Mouse (Mus musculus) forebrain, embryonic 13.5 days (tissue): ENCODE results near the gene Iqgap1. TPM values are rescaled to one million over a fixed set of nuclear protein-coding genes. Genes with fewer than 3 reads are reported as not detected.

ENCODE experiments used
- ATAC-seq: fragments of 200-750 bp; cut with Nextera tagmentation; 2 replicates; pipeline ENCODE4 v1.8.0; 2017
- H3K27ac ChIP-seq: fragments of 300-500 bp; sonication (generic); 2 replicates; pipeline ENCODE4 v1.5.1; 2015; ENCODE audit warnings: inconsistent platforms, mild to moderate bottlenecking, moderate library complexity
- H3K27me3 ChIP-seq: fragments of 300-500 bp; sonication (generic); 2 replicates; pipeline ENCODE4 v1.6.1; 2015; ENCODE audit warnings: mild to moderate bottlenecking, inconsistent platforms
- H3K36me3 ChIP-seq: fragments of 300-500 bp; sonication (generic); 2 replicates; pipeline ENCODE4 v1.6.1; 2015; ENCODE audit warnings: mild to moderate bottlenecking, inconsistent platforms; ENCODE audit not compliant: poor library complexity, severe bottlenecking
- H3K4me1 ChIP-seq: fragments of 300-500 bp; sonication (generic); 2 replicates; pipeline ENCODE4 v1.6.1; 2015; ENCODE audit warnings: inconsistent platforms
- H3K4me2 ChIP-seq: fragments of 300-500 bp; sonication (generic); 2 replicates; pipeline ENCODE4 v1.6.1; 2015; ENCODE audit warnings: inconsistent platforms, mild to moderate bottlenecking, moderate library complexity
- H3K4me3 ChIP-seq: fragments of 300-500 bp; sonication (generic); 2 replicates; pipeline ENCODE4 v1.5.1; 2015; ENCODE audit warnings: mild to moderate bottlenecking, inconsistent platforms
- H3K9ac ChIP-seq: fragments of 300-500 bp; sonication (generic); 2 replicates; pipeline ENCODE4 v1.6.1; 2015; ENCODE audit warnings: mild to moderate bottlenecking, inconsistent platforms
- H3K9me3 ChIP-seq: fragments of 300-500 bp; sonication (generic); replicated peaks from 2 replicates; pipeline ENCODE4 v1.6.1; 2016; ENCODE audit warnings: inconsistent platforms
- WGBS: fragments of 180-500 bp; shearing (Covaris S2); methylation state at CpG from one replicate; pipeline ENCODE4 v1.1.7; 2015; 5-methylcytosine and 5-hydroxymethylcytosine counted together
- polyA plus RNA-seq: library from polyadenylated mRNA; unstranded; fragments of >200 nt; fragmentation: Nextera tagmentation; extraction: Ambion mirVana; gene quantifications from 2 replicates; pipeline ENCODE4 v1.2.1, GENCODE M21; 2015

Gene Iqgap1
- polyA plus RNA-seq, 1 experiment from 2014 or later, result 19.7 TPM

DNA sequence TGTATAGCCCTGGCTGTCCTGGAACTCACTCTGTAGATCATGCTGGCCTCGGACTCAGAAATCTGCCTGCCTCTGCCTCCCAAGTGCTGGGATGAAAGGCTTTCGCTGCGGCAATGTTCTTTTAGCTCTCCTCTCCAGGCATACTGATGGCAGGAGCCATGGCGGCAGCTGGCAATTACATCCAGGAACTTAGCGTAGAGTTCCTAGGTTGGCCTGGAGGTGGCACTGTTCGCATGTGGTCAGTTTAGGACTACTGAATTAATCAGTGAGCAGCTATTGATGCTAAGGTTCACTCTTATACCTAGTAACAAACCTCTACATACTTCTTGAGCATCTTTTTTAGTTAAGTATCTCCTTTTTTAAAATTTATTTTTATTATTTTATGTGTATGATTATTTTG lies 31.4 kb upstream of the Iqgap1 start:
- no peak for ATAC-seq
- WGBS, result 30% methylated on average over 6 of the region's 6 CpGs

DNA sequence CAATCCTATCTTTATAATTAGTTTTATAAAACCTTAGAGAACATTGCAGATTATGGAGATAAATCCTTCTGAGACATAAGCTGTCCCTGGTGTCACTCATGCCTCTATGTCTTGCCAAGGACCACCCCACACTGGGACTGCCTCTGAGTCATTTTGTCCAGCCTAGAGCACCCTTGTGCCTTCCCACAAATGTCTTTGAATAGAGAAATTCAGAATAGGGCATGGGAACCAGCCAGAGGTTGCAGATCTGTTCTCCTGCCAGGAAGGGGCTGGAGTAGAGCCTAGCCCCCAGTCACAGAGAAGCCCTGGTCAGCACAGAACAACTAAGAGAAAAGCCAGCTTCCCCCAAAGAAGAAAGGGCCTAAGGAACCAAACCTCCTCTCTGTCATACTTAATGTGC lies 29.5 kb upstream of the Iqgap1 start:
- no peaks in the 10 kb centered on the region for H3K27me3 ChIP-seq
- H3K9ac ChIP-seq, result no peak overlapping the region
- H3K27ac ChIP-seq, result no peak overlapping the region
- H3K36me3 ChIP-seq, result no peaks in the 10 kb centered on the region
- no peak for ATAC-seq
- no peaks in the 10 kb centered on the region for H3K9me3 ChIP-seq
- H3K4me3 ChIP-seq, result no peak overlapping the region
- H3K4me1 ChIP-seq, result 0 out of 2 replicates have a peak, but pooled peaks cover 4% of the 10 kb centered on the region
- no peak overlapping the region for H3K4me2 ChIP-seq

More for the DNA sequence above, 31.4 kb upstream of the Iqgap1 start:
- no peaks in the 10 kb centered on the region for H3K9me3 ChIP-seq
- no peak overlapping the region for H3K27ac ChIP-seq
- H3K4me3 ChIP-seq, result no peak overlapping the region
- peaks cover 13% of the 10 kb centered on the region for H3K4me1 ChIP-seq
- no peaks in the 10 kb centered on the region for H3K36me3 ChIP-seq
- no peak overlapping the region for H3K4me2 ChIP-seq
- H3K27me3 ChIP-seq, result no peaks in the 10 kb centered on the region
- no peak overlapping the region for H3K9ac ChIP-seq

DNA sequence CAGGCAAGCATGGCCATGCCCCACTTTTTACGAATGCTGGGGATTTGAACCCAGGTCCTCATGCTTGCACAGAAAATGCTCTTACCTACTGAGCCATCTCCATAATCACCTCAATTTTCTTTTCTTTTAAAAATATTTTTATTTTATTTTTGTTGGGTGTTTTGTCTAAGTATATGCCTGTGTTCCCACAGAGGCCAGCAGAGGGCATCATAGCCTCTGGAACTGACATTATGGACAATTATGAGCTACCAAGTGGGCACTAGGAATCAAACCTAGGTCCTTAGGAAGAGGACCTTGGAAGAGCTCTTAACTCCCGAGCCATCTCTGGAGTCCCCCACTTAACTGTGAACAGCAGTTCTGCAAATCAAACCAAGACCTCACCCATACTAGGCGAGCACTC lies 27.4 kb upstream of the Iqgap1 start:
- Histone ChIP-seq H3K4me3 (no peak overlapping the region), H3K9me3 (no peaks in the 10 kb centered on the region), H3K27me3 (no peaks in the 10 kb centered on the region), H3K9ac (no peak overlapping the region), H3K4me1 (no peaks in the 10 kb centered on the region), H3K27ac (no peak overlapping the region), H3K36me3 (no peaks in the 10 kb centered on the region), H3K4me2 (no peak overlapping the region)
- 96% methylated on average over 3 of the region's 3 CpGs for WGBS
- no peak for ATAC-seq

DNA sequence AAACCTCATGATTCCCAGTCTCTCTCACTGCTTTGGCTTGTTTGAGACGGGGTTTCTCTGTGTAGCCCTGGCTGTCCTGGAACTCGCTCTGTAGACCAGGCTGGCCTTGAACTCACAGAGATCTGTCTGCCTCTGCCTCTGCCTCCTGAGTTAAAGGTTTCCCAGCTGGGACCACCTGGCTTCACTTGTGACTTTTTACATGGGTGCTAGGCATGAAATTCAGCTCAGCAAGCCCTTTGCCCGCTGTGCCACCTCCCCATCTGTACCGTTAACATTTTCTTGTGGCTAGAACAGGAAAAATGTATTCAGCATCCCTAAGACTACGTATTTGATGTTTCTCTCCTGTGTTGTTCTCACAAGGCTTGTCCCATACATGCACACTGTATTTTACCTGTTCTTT lies 24.7 kb upstream of the Iqgap1 start:
- no peaks in the 10 kb centered on the region for H3K4me1 ChIP-seq
- no peak for ATAC-seq
- no peak overlapping the region for H3K27ac ChIP-seq
- H3K4me3 ChIP-seq, result no peak overlapping the region
- no peaks in the 10 kb centered on the region for H3K36me3 ChIP-seq
- 85% methylated on average over 5 of the region's 5 CpGs for WGBS
- no peak overlapping the region for H3K4me2 ChIP-seq
- no peaks in the 10 kb centered on the region for H3K9me3 ChIP-seq
- no peak overlapping the region for H3K9ac ChIP-seq
- H3K27me3 ChIP-seq, result no peaks in the 10 kb centered on the region

DNA sequence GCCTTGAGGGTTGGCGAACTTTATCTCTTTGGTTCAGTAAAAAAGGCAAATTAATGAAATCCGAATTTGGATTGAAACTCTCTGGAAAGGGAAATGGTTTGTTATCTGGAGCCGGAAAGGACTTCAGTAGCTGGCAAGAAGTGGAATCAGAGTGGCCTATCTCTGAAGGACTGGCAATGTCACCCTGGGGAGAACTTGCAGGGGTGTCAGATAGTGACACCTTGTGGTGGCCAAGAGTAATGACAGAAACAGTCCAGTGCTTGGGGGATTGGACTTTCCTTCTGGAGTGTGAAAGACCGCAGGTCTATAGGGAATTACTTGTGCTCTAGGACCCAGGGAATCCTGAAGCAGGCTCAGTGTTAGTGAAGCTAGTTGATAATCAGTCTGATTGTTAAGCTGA lies 23.9 kb upstream of the Iqgap1 start:
- ATAC-seq, result peak; percentile 24; the same call in 1 of the 2 replicates
- 30% methylated on average over 4 of the region's 4 CpGs for WGBS

DNA sequence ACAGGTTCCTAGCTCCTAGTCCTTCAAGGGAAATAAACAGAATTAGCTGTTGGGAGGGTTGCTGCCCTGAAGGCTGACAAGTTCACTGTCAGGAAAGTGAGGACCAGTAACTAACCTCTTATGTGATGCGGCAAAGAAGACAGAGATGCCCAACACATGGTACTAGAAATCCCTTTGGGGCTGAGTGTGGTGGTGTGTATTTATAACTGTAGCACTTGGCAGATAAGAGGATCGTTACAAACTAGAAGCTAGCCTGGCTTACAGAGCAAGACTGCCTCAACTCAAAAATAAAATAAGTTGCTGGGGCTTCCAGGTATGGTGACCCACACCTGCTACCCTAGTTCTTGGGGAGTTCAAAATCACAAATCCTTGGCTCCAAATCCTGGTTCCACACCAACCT lies 23.5 kb upstream of the Iqgap1 start:
- no peaks in the 10 kb centered on the region for H3K4me1 ChIP-seq
- H3K9ac ChIP-seq, result no peak overlapping the region
- H3K27me3 ChIP-seq, result no peaks in the 10 kb centered on the region
- H3K4me2 ChIP-seq, result no peak overlapping the region
- H3K9me3 ChIP-seq, result no peaks in the 10 kb centered on the region
- 95% methylated on average over 2 of the region's 2 CpGs for WGBS
- H3K27ac ChIP-seq, result no peak overlapping the region
- ATAC-seq, result no peak
- no peaks in the 10 kb centered on the region for H3K36me3 ChIP-seq
- H3K4me3 ChIP-seq, result no peak overlapping the region

More for the DNA sequence above, 23.9 kb upstream of the Iqgap1 start:
- H3K4me2 ChIP-seq, result no peak overlapping the region
- H3K4me1 ChIP-seq, result no peaks in the 10 kb centered on the region
- no peak overlapping the region for H3K4me3 ChIP-seq
- no peaks in the 10 kb centered on the region for H3K9me3 ChIP-seq
- H3K9ac ChIP-seq, result no peak overlapping the region
- no peaks in the 10 kb centered on the region for H3K27me3 ChIP-seq
- H3K36me3 ChIP-seq, result no peaks in the 10 kb centered on the region
- H3K27ac ChIP-seq, result no peak overlapping the region

DNA sequence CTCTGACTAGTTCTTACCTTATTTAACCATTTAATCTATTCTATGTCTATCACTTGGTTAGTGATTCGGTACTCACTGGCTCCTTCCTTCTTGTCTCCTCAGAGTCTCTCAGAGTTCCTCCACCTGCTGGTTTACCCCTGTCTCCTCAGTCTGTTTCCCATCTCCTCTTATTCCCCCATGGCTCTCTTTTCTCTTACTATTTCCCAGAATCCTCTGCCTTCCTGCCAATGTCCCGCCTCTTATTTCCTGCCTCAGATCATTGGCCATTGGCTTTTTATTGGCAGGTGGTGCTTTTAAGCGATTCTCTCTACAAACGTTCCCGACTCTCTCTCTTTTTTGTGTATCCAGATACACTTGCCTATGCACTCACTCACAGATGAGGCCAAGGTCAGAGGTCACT lies 20.9 kb upstream of the Iqgap1 start:
- no peaks in the 10 kb centered on the region for H3K9me3 ChIP-seq
- no peak overlapping the region for H3K27ac ChIP-seq
- no peak overlapping the region for H3K4me2 ChIP-seq
- no peak overlapping the region for H3K4me3 ChIP-seq
- H3K27me3 ChIP-seq, result no peaks in the 10 kb centered on the region
- no peaks in the 10 kb centered on the region for H3K4me1 ChIP-seq
- 87% methylated on average over 5 of the region's 5 CpGs for WGBS
- H3K9ac ChIP-seq, result no peak overlapping the region
- ATAC-seq, result no peak
- no peaks in the 10 kb centered on the region for H3K36me3 ChIP-seq

DNA sequence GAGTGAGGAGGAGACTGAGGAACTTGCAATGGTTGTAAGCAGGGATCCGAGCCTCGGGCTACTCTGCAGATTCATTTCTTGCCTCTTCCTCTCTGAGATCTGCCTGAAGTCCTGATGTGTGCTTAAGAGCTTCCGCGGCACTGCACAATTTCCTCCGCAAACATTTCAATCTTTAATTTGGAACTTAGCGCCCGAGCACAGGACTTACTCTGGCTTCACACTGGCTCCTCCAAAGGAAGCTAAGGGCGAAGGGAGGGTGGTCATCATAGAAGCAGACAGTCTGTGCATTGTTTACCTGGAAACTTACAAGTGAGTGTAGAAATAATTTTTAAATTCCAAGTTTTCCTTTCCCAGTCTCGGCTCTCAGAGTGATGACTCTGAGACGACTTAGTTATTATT lies 20.5 kb upstream of the Iqgap1 start:
- Histone ChIP-seq H3K9me3 (no peaks in the 10 kb centered on the region), H3K4me3 (no peak overlapping the region), H3K4me1 (no peaks in the 10 kb centered on the region), H3K9ac (no peak overlapping the region), H3K27me3 (no peaks in the 10 kb centered on the region), H3K4me2 (no peak overlapping the region), H3K36me3 (no peaks in the 10 kb centered on the region), H3K27ac (no peak overlapping the region)
- 92% methylated on average over 10 of the region's 10 CpGs for WGBS
- no peak for ATAC-seq

DNA sequence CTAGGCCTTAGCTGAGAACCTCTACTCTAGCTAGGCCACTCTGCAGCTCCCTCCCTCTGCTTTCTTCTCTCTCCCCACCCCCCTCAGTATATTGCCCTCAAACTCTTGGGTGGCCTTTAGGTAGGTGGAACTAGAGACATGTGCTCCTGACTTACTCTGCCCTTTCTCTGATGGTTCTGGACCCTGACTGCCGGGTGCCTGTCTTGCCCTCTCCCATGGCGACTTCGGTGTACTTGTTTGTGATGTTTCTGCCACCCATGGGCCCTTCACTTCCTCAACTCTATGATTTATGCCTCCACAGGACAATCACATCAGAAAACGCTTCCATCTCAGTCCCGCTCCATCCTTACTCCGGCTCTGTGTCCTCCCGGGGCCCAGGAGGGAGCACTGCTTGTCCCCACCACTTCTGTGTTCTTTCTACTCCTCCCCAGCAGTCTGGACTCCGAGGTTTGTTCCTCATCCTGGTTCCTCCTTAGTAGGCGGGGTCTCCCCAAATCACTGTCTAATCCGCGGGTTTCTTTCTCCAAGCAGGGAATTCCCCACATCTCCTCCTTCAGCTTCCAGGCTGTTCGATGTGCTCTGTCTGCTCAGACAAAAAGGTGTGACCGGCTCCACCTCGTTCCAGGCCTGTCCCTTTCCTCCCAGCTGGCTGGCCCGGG lies 20.0 kb upstream of the Iqgap1 start:
- no peaks in the 10 kb centered on the region for H3K36me3 ChIP-seq
- no peak for ATAC-seq
- WGBS, result 82% methylated on average over 15 of the region's 15 CpGs

DNA sequence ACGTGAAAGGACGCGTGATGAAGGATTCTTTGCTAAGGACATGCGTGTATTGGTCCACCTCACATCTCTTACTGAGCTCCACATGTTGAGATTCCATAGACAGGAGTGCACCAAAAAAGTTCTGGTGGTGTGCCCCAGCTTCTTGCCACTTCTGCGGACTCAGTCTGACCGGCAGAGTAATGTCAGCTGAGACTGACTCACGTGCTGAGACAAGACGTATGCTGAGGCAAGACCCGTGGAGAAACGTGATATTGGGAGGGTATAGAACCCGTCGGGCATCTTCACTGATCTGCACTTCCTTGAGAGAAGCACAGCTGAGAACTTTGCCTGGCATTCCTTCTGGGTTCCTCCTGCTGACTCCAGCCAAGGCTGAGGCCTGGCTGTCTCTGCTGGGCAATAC lies 18.9 kb upstream of the Iqgap1 start:
- Histone ChIP-seq H3K4me2 (no peak overlapping the region), H3K4me3 (no peak overlapping the region), H3K4me1 (no peaks in the 10 kb centered on the region), H3K27ac (no peak overlapping the region), H3K9me3 (no peaks in the 10 kb centered on the region), H3K27me3 (no peaks in the 10 kb centered on the region), H3K9ac (no peak overlapping the region), H3K36me3 (no peaks in the 10 kb centered on the region)
- ATAC-seq, result no peak
- 95% methylated on average over 12 of the region's 12 CpGs for WGBS

More for the DNA sequence above, 20.0 kb upstream of the Iqgap1 start:
- Histone ChIP-seq H3K4me2 (no peak overlapping the region), H3K4me3 (no peak overlapping the region), H3K27me3 (no peaks in the 10 kb centered on the region), H3K9me3 (no peaks in the 10 kb centered on the region), H3K27ac (no peak overlapping the region), H3K9ac (no peak overlapping the region), H3K4me1 (no peaks in the 10 kb centered on the region)

DNA sequence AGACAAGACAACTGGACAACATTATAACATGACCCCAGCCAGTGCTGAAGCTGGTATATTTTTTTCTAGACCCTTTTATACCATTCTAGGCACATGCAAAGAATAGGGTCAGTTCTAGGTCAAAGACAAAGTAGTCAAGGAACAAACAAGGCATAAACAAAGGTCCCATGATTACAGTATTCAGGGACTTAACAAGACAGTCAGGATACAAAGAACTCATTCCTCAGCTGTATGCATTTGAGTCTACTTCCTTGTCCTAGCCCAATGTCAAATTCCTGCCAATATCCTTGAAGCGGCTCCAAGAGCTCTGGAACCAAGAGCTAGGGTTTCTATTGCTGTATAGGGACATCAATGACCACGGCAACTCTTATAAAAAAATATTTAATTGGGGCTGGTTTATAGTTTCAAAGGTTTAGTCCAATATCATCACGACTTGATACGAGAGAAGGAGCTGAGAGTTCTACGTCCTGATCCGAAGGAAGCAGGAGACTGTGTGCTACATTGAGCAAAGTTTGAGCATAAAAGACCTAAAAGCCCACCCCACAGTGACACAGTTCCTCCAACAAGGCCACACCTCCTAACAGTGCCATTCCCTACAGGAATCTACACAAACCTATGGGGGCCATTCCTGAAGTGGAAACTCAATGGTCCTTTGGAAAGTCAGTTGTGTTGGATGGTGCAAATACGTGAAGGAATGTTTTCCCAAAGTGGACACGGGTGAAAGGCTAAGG lies 18.3 kb upstream of the Iqgap1 start:
- Histone ChIP-seq H3K9ac (no peak overlapping the region), H3K4me3 (no peak overlapping the region), H3K36me3 (no peaks in the 10 kb centered on the region), H3K9me3 (no peaks in the 10 kb centered on the region), H3K27me3 (no peaks in the 10 kb centered on the region), H3K27ac (no peak overlapping the region), H3K4me1 (no peaks in the 10 kb centered on the region), H3K4me2 (no peak overlapping the region)
- 92% methylated on average over 8 of the region's 8 CpGs for WGBS
- ATAC-seq, result no peak

DNA sequence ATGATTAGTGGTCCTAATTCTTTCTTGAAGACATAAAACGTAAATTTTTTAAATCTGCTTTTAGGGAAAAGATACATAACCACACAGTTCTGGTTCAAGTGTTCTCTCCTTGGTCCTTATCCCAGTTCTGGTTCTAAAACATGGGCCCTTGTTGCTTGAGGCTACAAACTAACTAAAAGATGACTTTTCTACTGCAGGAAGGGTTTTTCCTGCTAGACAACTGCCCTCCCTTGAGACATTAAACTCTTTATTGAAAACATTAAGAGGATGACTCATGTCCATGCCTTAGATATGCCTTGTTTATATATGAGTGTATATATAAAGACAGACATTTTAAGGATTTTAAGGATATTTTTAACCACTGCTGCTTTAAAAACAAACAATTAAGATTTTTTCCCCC lies 17.4 kb upstream of the Iqgap1 start:
- Histone ChIP-seq H3K27me3 (no peaks in the 10 kb centered on the region), H3K36me3 (no peaks in the 10 kb centered on the region), H3K4me3 (no peak overlapping the region), H3K9ac (no peak overlapping the region), H3K4me1 (no peaks in the 10 kb centered on the region), H3K9me3 (no peaks in the 10 kb centered on the region), H3K27ac (no peak overlapping the region), H3K4me2 (no peak overlapping the region)
- 93% methylated on average over 1 of the region's 1 CpGs for WGBS
- no peak for ATAC-seq

DNA sequence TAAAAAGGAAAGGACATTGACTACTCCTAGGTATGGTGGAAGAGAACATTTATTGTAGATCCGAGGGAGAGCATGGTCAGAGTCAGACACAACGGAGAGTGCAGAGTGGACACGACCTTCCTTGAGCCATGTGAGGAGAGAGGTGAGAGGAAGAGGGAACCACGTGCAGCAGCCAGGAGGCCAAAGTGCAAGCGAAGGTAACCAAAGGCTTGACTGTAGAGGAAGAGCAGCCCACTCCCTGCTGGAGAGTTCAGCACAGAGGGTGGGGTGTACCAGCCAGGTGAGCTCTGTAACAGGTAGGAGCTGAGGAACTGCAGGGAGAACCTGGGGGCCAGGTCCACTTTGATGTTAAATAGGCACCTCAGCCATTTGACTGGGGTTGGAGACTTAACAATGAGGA lies 16.4 kb upstream of the Iqgap1 start:
- Histone ChIP-seq H3K9me3 (no peaks in the 10 kb centered on the region), H3K4me1 (no peaks in the 10 kb centered on the region), H3K27me3 (no peaks in the 10 kb centered on the region), H3K4me3 (no peak overlapping the region), H3K9ac (no peak overlapping the region), H3K27ac (no peak overlapping the region), H3K4me2 (no peak overlapping the region), H3K36me3 (no peaks in the 10 kb centered on the region)
- no peak for ATAC-seq
- 79% methylated on average over 5 of the region's 5 CpGs for WGBS
